In genomic region chr4:58581191-58581590, GRCm38 (mm10) we compare ENCODE assay signal across 26 mouse cellular contexts. TPM values are rescaled to one million over a fixed set of nuclear protein-coding genes. Genes with fewer than 3 reads are reported as not detected.
A peak's percentile ranks its signal among the peaks of the same experiment; 100 is the strongest.
DNase-seq lines count a peak whose midpoint lies in the region; ATAC-seq and TF ChIP-seq lines count a peak whose summit lies in the region.
"Had no signal": no experiment of that assay in that cellular context is flagged by ENCODE, and none has a peak within 500 bp of the region (broad histone marks: within the 10 kb centered on the region; RNA-seq: fewer than 3 reads in every experiment).

No protein-coding gene starts in this region.

- TF ChIP-seq CTCF in C2C12 (IDR thresholded peaks at IDR 0.05; ENCODE audit: control insufficient read depth, insufficient read depth, insufficient read length), result no peak
- TF ChIP-seq CTCF in gastrocnemius, adult 2 months (IDR thresholded peaks at IDR 0.05), result no peak
- no peak for TF ChIP-seq CTCF in heart, adult 2 months (IDR thresholded peaks at IDR 0.05)
- TF ChIP-seq CTCF in forebrain, postnatal 0 days (IDR thresholded peaks at IDR 0.05; ENCODE audit: low read depth), result no peak

- ATAC-seq in embryonic facial prominence, embryonic 12.5 days (ENCODE audit: insufficient number of reproducible peaks, insufficient read depth, low FRiP score, low TSS enrichment), result no peak
- ATAC-seq in limb, embryonic 12.5 days (ENCODE audit: insufficient number of reproducible peaks, insufficient read depth, low FRiP score, low TSS enrichment, low read depth), result no peak
- ATAC-seq in megakaryocyte-erythroid progenitor cell, adult 5-6 weeks (replicated peaks; ENCODE audit: low FRiP score, low TSS enrichment, poor library complexity, severe bottlenecking), result no peak
- ATAC-seq in forebrain, postnatal 0 days, result no peak
- ATAC-seq: activated CD4-positive, CD25-positive, alpha-beta regulatory T cell, adult 4 months; forebrain, embryonic 14.5 days; intestine, postnatal 0 days; Patski had no signal

- H3K4me1 ChIP-seq in embryonic facial prominence, embryonic 12.5 days, result peaks cover 23% of the 10 kb centered on the region
- H3K4me1 ChIP-seq in limb, embryonic 12.5 days (replicated peaks), result peaks cover 32% of the 10 kb centered on the region
- H3K4me1 ChIP-seq in heart, adult 2 months (ENCODE audit: control insufficient read depth, insufficient read depth, low read length), result no peaks in the 10 kb centered on the region; the same call in 1 of the 2 replicates
- no peaks in the 10 kb centered on the region for H3K4me1 ChIP-seq in forebrain, postnatal 0 days (ENCODE audit: insufficient read depth)

- H3K4me3 ChIP-seq in C2C12 (ENCODE audit: insufficient read depth, poor library complexity, severe bottlenecking), result no peak overlapping the region
- H3K4me3 ChIP-seq in embryonic facial prominence, embryonic 12.5 days, result no peak overlapping the region
- no peak overlapping the region for H3K4me3 ChIP-seq in limb, embryonic 12.5 days (replicated peaks)
- H3K4me3 ChIP-seq in gastrocnemius, adult 2 months, result no peak overlapping the region
- H3K4me3 ChIP-seq in heart, adult 2 months, result no peak overlapping the region
- H3K4me3 ChIP-seq in forebrain, postnatal 0 days (ENCODE audit: low read depth, low read length), result no peak overlapping the region
- H3K4me3 ChIP-seq: erythroblast, embryonic 14.5 days; forebrain, embryonic 10.5 days; heart, embryonic 15.5 days had no signal

- TF ChIP-seq EP300 in heart, adult 2 months (IDR thresholded peaks at IDR 0.05; ENCODE audit: insufficient read depth, low read depth, low read length), result no peak

- H3K27ac ChIP-seq in embryonic facial prominence, embryonic 12.5 days, result peak overlapping the region; percentile 69
- H3K27ac ChIP-seq in limb, embryonic 12.5 days, result peak overlapping the region; percentile 53
- H3K27ac ChIP-seq in gastrocnemius, adult 2 months, result no peak overlapping the region
- no peak overlapping the region for H3K27ac ChIP-seq in heart, adult 2 months
- no peak overlapping the region for H3K27ac ChIP-seq in forebrain, postnatal 0 days (ENCODE audit: low read depth, low read length)
- H3K27ac ChIP-seq: forebrain, embryonic 10.5 days; heart, embryonic 15.5 days; hindbrain, embryonic 14.5 days had no signal

- no peaks in the 10 kb centered on the region for H3K9me3 ChIP-seq in embryonic facial prominence, embryonic 12.5 days
- no peaks in the 10 kb centered on the region for H3K9me3 ChIP-seq in limb, embryonic 12.5 days
- H3K9me3 ChIP-seq in forebrain, postnatal 0 days (ENCODE audit: low read length), result no peaks in the 10 kb centered on the region
- H3K9me3 ChIP-seq: forebrain, embryonic 10.5 days; heart, embryonic 15.5 days had no signal

- DNase-seq in 3134 (ENCODE audit: extremely low read depth, insufficient read length, low spot score), result peak; percentile 30
- DNase-seq in gastrocnemius, adult 2 months, result no peak
- DNase-seq in heart, adult 2 months, result no peak
- DNase-seq in forebrain, postnatal 0 days, result no peak
- DNase-seq: adrenal gland, postnatal 14 days; B cell, adult 2 months; cerebellum, adult 18-20 months; cerebellum, adult 9-11 months; cerebellum, postnatal 36 days; gastrocnemius, postnatal 10 days; heart, adult 18-20 months; heart, postnatal 14 days had no signal

- H3ac ChIP-seq in C2C12 (ENCODE audit: control insufficient read depth, insufficient read length, low read depth), result no peak overlapping the region

- H3K4me2 ChIP-seq in embryonic facial prominence, embryonic 12.5 days (replicated peaks), result no peak overlapping the region
- no peak overlapping the region for H3K4me2 ChIP-seq in limb, embryonic 12.5 days
- H3K4me2 ChIP-seq in forebrain, postnatal 0 days (ENCODE audit: low read depth), result no peak overlapping the region
- H3K4me2 ChIP-seq: heart, embryonic 11.5 days; heart, embryonic 15.5 days; hindbrain, embryonic 14.5 days had no signal

- no peaks in the 10 kb centered on the region for H3K36me3 ChIP-seq in C2C12 (ENCODE audit: control insufficient read depth, insufficient read depth)
- no peaks in the 10 kb centered on the region for H3K36me3 ChIP-seq in embryonic facial prominence, embryonic 12.5 days
- H3K36me3 ChIP-seq in limb, embryonic 12.5 days, result no peaks in the 10 kb centered on the region
- H3K36me3 ChIP-seq in heart, adult 2 months (ENCODE audit: control insufficient read depth, insufficient read depth, low read length), result no peaks in the 10 kb centered on the region
- H3K36me3 ChIP-seq in forebrain, postnatal 0 days (ENCODE audit: insufficient read depth), result no peaks in the 10 kb centered on the region
- H3K36me3 ChIP-seq: forebrain, embryonic 10.5 days; heart, embryonic 15.5 days had no signal

- no peaks in the 10 kb centered on the region for H3K27me3 ChIP-seq in C2C12 (ENCODE audit: control insufficient read depth, insufficient read depth, insufficient read length)
- no peaks in the 10 kb centered on the region for H3K27me3 ChIP-seq in embryonic facial prominence, embryonic 12.5 days
- H3K27me3 ChIP-seq in limb, embryonic 12.5 days, result no peaks in the 10 kb centered on the region
- H3K27me3 ChIP-seq in heart, adult 2 months (ENCODE audit: control insufficient read depth, insufficient read depth, low read length), result no peaks in the 10 kb centered on the region
- no peaks in the 10 kb centered on the region for H3K27me3 ChIP-seq in forebrain, postnatal 0 days (ENCODE audit: insufficient read depth, low read length)
- H3K27me3 ChIP-seq: heart, embryonic 15.5 days; Patski had no signal

- TF ChIP-seq POLR2A in heart, adult 2 months (IDR thresholded peaks at IDR 0.05; ENCODE audit: insufficient read depth, low read depth, low read length), result no peak

- no peak overlapping the region for H3K9ac ChIP-seq in embryonic facial prominence, embryonic 12.5 days
- no peak overlapping the region for H3K9ac ChIP-seq in limb, embryonic 12.5 days (replicated peaks)
- no peak overlapping the region for H3K9ac ChIP-seq in heart, adult 2 months (ENCODE audit: low read depth, low read length)
- no peak overlapping the region for H3K9ac ChIP-seq in forebrain, postnatal 0 days
- H3K9ac ChIP-seq: heart, embryonic 15.5 days; hindbrain, embryonic 14.5 days had no signal

- 58% methylated on average over 7 of the region's 7 CpGs for WGBS in embryonic facial prominence, embryonic 12.5 days
- 75% methylated on average over 7 of the region's 7 CpGs for WGBS in limb, embryonic 12.5 days
- 68% methylated on average over 7 of the region's 7 CpGs for WGBS in heart, adult 2 months
- WGBS in forebrain, postnatal 0 days, result 83% methylated on average over 7 of the region's 7 CpGs

- no peaks in the 10 kb centered on the region for H3K79me3 ChIP-seq in C2C12 (ENCODE audit: low read depth)

- intact Hi-C loops in gastrocnemius, adult 2 months (cut with DNase I), result no loop called here
- intact Hi-C loops in heart, adult 2 months (cut with DNase I), result no loop called here

- H3K79me2 ChIP-seq in C2C12 (ENCODE audit: control insufficient read depth, insufficient read depth), result no peaks in the 10 kb centered on the region
- H3K79me2 ChIP-seq in heart, adult 2 months (replicated peaks; ENCODE audit: control insufficient read depth, insufficient read depth, low read length), result no peaks in the 10 kb centered on the region

TF ChIP-seq in C2C12, 6 proteins besides CTCF, POLR2A, EP300 and RAD21:
- TF ChIP-seq USF1 (IDR thresholded peaks at IDR 0.05; ENCODE audit: low read depth), result peak; percentile 43
- TF ChIP-seq CEBPB (IDR thresholded peaks at IDR 0.05; ENCODE audit: low read depth), result no peak

RNA-seq across cellular contexts. Expression of gene Lpar1, which starts 27.5 kb away (rescaled TPM):
- polyA plus RNA-seq in C2C12 (2012; fragmentation: generic; extraction: Trizol), result 14.4 TPM
- 194 and 195 TPM in 2 replicates for polyA plus RNA-seq in embryonic facial prominence, embryonic 12.5 days (2016; fragmentation: Nextera tagmentation; extraction: Ambion mirVana)
- 247 and 253 TPM in 2 replicates for polyA plus RNA-seq in limb, embryonic 12.5 days (2016; fragmentation: Nextera tagmentation; extraction: Ambion mirVana)
- 10 to 100 TPM in 1 of 2 experiments, 1 to 10 TPM in 1; 5.3 to 13.8 TPM for total RNA-seq in gastrocnemius, adult 2 months (2021)
- 10 to 100 TPM in 1 of 2 experiments, 1 to 10 TPM in 1; 8.0 to 10.7 TPM for total RNA-seq in heart, adult 2 months (2021)
- polyA plus RNA-seq in heart, adult 2 months (2012; rRNA removed), result 15.8 and 21.1 TPM in 2 replicates
- 0.13 TPM in 1 of 2 replicates, not detected in the other for total RNA-seq in megakaryocyte-erythroid progenitor cell, adult 5-6 weeks (2014; fragmentation: Nextera tagmentation)
- total RNA-seq in megakaryocyte-erythroid progenitor cell, adult 5-6 weeks (2017), result not detected in 2 replicates
- 15.5 and 17.3 TPM in 2 replicates for total RNA-seq in forebrain, postnatal 0 days (2014; rRNA removed)
- 26.2 and 26.4 TPM in 2 replicates for polyA plus RNA-seq in forebrain, postnatal 0 days (2015; fragmentation: Nextera tagmentation; extraction: Ambion mirVana)
- total RNA-seq: MEL had no signal
- polyA plus RNA-seq: activated CD4-positive, CD25-positive, alpha-beta regulatory T cell, adult 4 months had no signal

Comparison
In these comparisons a context has a peak if more than half of its experiments do, and no peak if none do; other contexts are left out.
1. H3K27ac ChIP-seq: peak in embryonic facial prominence, embryonic 12.5 days (single experiment) and limb, embryonic 12.5 days (single experiment); none in gastrocnemius, adult 2 months (single experiment), heart, adult 2 months (single experiment) and forebrain, postnatal 0 days (single experiment).